Mouse (Mus musculus): ENCODE results near the gene Susd6.

Gene Susd6

DNA sequence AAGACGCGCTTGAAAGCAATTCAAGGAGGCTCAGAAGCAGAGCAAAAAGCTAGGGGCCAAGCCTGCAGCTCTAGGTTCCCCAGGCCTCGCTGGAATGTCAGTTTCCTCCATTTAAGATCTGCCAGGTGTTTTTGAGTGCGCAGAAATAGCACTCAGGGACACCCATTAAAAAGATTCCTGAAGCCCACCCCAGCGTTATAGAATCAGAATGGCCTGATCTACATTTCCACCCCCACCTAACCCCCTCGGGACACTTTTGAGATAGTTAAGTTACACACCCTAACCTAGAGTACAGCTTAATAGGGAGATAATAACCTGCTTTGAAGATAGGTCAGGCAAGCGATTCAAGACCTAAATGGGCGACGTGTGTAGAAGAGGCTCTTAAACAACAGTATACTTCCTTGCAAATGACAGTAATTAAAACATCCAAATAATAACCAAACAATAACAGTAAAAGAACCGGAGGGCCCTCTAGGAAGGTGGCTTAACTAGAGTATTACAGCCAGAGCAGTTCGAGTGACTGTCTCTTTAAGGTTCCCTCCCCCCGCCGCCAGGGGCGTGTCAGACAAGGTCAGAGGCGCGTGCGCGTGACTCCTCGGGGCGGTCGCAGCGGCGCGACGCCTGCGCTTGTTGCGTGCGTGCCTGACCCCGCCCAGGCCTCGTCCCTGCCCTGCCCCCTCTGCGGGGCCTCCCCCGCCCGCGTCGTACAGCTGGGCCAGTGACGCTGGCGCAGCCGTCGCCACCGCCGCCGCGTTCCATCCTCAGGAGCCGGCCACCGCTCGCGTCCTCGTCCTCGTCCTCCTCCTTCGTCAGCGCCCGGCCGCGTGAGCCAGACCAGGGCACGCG lies at the start of gene Susd6:
Gene Susd6, plus strand, starts transcription at position 662 of the 846 bp plus-strand sequence.
- DNase-seq (ENCODE audit: low spot score): peak; percentile 97

DNA sequence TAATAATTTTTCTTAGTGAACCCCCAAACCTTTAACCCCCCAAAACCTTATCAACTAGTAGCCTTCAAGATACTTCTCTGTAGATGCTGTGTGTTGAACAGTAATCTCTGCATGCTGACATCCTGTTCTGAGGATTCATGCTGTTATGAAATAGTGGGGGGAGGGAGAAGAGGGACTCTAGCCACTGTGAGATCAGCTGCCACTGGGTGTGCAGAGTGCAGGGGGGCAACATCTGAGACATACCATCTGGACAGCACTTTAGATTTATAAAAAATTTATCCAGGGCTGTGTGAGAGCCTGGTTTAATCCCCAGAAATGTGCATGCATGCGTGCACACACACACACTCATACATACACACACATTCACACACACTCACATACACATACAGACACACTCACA lies 45.7 kb upstream of the Susd6 start:
- DNase-seq (ENCODE audit: low spot score): no peak

DNA sequence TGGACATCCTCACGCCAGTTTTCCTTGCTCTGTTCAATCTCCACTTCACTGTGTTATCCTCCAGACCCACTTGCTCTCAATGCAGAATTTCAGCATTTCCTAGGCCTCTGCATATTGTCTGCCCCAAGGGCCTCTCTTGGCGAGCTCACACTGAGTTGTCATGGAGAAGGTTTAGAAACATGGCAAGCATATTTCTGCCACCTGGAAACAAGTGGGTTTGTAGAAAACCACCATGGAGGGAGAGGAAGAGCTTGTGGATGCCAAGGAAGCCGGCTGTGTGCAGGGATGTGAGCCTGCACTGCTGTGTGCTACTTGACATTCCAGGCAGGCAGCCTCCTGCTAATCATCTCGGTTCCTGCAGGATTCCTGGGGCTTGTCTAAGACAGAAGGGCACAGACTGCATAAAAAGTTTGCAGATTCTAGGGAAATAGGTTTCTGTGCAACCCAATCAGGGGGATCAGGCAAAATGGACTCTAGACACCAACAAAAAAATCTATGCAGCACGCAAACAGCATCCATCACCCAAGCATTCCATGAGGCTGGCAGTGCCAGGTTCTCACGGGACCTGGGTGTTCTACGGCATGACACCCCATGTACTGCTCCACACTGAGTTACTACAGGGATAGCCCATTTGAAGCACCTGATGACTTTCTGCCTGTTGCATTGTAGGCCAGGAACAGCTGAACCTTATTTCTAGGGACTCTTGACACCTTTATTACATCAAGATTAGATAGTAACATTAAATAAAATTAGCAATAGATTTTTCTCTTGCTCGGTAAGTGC lies 44.1 kb upstream of the Susd6 start:
- DNase-seq (ENCODE audit: low spot score): no peak

DNA sequence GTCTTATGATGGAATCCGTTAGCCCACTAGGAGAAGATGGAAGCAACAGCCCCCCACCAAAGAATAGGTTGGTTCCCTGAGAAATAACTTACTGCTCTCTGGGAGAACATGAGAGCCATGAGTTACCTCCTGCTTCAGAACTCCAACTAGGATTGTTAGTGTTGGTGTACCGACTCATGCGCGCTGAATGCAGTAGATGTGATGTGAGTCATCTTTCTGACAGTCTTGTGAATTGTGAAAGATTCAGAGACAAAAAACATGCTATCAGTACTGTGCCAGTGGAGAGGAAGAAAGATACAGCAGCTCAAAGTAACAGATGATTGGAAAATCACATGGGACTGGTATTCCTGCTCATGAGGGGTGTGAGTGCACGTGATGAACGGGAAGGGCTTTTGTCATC lies 38.8 kb upstream of the Susd6 start:
- no peak for DNase-seq (ENCODE audit: low spot score)

DNA sequence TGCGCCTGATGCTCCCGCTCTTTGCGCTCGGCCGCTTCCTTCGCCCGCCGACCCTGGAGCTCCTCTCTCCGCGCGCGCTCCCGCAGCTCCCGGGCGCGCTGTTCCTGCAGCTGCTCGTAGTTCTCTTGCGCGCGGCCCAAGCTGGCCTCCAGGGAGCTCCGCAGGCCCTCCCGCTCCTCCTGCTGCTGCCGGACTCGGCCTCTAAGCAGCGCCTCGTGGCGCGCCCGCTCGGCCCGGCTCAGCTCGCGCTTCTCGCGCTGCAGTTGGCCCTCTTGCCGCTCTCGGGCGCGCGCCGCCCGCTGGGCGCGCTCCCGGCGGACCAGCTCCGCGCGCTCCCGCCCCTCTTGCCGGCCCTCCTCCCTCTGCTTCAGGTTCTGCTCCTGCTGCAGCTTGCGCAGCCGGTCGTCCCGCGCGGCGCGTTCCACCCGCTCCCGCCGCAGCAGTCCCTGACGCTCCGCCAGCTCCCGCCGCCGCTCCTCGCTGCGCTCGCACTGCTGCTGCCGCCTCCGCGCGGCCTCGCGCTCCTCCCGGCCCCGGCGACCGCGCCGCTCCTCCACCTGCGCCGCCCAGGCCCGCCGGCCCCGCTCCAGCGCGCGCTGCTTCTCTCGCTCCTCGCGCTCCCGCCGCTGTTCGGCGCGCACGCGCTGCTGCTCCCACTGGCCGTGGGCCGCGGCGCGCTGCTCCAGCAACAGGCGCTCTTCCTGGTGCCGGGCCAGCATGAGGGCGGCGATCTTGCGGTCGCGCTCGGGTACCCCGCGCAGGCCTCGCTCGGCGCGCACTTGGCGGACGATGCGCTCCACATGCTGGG lies 32.4 kb upstream of the Susd6 start:
- no peak for DNase-seq (ENCODE audit: low spot score)

DNA sequence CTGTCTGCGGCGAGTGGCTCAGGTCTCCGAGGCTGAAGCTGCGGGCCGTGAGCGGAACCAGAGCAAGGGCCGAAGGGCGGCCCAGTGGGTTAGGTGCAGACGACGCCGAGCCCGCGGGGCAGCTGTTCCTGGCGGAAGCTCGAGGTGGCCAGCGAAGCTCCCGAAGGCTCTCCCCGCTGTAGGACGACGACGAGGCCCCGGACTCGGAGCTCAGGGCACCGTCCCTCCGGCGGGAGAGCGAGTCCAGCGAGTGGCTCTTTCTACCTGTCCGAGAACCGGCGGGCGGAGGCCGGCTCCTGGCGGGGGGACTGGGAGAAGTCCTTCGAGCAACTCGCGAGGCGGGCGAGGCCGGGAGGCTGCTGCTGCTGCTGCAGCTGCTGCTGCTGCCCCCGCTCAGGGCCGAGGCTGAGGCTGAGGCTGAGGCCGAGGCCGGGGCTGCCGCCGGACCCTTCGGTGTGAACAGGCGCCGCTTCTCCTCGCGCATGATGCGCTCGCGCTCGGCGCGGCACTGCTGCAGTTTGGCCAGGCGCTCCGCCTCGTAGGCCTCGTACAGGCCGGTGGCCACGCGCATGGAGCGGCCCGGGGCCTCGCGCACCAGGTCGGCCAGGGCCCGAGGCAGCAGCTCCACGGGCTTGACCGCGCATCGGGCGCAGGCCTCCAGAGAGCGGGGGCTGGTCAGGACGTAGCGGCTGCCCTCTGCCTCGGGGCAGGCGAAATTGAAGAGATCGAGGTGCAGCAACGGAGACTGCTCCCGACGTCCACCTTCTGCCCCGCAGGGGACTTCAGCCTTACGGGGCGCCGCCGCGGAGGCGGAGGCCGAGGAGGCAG lies 31.5 kb upstream of the Susd6 start:
- DNase-seq (ENCODE audit: low spot score): no peak

DNA sequence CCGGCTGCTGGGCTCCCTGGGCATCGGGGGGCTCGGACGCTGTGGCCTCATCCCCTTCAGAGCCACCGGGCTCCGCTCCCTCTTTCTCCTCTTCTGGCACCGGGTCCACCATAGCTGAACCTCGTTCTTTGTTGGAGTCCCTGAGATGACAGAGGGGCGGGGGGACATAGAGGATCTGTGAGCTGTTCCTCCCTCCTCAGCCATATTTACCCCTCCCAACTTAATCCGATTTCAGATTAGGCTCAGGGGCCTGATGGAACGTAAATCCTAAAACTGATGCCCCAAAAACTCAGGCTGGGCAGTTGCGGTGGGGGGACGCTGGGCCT lies 31.0 kb upstream of the Susd6 start:
- no peak for DNase-seq (ENCODE audit: low spot score)

DNA sequence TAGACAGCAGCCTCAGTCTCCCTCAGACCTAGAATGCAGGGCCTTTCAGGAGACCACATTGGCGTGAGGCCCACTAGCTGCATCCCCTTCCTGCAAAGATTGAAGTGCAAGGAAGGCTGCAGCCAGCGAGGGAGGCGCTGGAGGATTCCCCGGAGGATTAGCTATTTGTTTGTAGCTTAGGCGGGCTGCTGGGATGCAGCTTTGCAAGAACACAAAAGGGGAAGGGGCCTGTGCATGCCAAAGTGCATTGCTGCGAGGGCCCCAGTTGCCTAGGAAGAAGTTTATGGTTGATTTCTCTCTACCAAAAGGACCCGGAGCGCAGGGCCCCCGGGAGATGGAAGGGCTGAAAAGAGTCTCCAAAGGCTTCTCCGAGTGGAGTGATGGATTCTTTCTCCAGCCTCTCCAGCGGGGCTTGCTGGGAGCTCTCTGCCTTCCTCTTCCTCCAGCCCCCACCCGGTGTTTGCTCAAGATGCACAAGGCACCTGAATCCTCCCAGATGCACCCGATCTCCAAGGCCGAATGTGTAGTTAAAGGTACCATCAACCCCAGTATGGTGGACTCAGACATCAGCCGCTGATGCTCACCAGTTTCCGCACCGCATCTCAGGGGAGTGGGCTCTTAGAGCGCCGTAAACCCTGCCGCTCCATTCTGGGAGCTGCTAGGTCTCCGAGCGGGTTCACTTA lies 30.5 kb upstream of the Susd6 start:
- DNase-seq (ENCODE audit: low spot score): no peak

DNA sequence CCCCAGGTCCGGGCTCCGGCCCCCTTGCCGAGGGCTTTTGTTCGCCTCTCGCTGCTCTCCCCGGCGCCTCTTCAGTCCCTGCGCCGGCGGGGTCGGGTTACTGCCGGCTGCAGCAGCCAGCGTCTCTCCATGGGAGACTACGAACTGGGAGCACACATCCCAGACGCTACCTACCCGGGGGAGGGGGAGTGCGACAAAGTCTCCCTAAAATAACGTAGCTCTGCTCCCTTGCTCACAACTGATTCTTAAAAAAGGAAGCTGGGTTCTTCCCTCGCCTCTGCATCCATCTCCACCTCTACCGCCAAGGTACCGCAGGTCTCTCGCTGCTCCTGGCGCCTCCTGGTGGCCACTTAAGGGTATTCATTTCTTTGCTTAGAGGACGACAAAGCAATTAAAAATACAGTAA lies 29.9 kb upstream of the Susd6 start, which contains the start of gene Ccdc177:
Gene Ccdc177, minus strand, starts transcription at position 292 of the 406 bp plus-strand sequence.
- DNase-seq (ENCODE audit: low spot score): peak; percentile 35

DNA sequence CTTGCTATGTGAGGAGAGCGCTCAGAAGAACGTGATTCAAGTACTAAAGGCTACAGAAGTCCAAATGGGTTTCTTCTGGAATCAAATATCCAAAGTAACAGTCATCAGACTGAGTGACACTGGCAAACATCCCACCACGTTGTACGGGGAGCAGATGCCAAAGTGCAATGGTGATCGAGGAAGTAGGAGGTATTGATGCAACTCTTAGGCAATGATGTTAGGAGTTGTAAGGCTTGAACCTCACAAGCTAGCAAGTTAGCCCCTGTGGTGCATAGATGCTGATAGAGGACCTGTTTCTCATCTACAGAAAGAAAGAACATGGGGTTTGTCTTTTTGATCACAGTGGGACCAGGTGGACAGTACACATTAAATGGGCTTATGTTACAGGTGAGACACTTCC lies 27.3 kb upstream of the Susd6 start:
- no peak for DNase-seq (ENCODE audit: low spot score)

DNA sequence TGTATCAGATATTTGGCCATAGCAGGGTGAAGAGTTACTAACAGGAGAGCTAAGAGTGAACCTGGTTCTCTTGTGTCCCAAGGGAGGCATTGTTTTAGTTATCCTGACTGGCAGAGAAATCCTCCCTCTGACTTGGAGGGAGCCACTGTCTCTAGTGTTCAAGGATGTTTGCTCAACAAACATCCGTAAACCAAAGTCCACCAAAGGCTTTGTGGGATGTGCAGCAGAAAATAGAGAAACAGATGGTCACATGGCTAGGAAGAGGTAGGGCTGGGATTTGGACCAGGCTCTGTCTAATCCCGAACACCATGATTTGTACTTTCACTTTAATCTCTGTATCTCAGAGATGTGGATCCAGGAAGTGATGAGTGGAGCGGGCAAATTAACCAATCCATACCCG lies 26.2 kb upstream of the Susd6 start:
- no peak for DNase-seq (ENCODE audit: low spot score)

DNA sequence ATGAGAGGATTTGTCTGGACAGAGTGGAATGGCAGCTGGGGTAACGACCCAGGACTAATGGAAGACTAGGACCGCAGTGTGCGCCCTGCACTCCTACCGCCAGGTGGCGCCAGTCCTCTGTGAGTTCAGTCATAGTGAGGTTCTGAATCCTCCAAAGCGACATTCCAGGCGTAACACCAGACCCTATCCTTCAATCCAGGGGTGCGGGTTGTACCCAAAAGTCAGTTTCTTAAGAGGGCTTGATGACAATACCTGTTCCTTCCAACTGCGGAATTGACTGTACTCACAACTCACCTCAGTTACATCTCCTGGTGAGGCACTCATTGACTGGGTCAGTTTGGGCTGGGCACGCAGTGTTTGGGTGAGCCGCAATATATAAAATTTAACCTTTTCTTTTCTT lies 20.6 kb upstream of the Susd6 start:
- DNase-seq (ENCODE audit: low spot score): peak; percentile 29

DNA sequence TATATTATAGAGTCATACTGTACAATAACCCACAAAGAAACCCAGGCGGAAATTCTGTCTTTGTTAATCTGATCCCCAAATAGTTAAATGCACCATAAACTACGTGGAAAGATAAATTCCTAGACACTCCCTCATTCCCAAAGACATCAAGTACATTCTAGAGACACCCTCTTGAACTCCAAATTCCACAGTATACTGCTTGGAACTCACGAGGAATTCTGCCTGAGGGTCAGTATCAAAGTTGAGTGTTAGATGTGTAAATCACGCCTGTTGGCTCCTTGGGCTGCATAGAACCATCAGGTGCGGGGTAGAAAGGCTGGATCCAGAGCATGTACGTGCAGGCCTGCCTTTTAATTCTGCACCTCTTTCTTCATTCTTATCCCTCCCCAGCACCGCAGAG lies 15.5 kb upstream of the Susd6 start:
- DNase-seq (ENCODE audit: low spot score): no peak

DNA sequence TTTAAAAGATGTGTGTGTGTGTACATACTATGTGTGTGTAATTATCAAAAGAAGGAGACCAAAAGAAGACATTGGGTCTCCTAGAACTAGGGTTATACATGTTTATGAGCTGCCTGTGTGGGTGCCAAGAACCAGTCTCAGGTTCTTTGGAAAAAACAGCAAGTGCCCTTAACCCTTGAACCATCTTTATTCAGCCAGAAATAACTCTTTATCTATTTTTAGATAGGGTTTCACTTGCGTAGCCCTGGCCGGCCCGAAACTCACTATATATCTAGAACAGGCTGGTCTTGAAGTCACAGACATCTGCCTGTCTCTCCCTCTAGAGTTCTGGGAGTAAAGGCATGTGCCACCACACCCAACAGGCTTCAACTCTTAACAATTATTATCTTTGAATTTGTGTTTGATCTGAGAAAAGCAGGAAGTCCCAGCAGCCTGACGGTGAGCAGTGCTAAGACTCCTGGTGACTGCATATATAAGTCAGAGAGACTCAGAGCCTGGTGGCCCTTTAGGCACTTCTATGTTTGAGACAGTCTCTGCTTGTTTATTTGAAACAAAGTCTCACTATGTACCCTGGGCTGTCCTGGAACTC lies 14.2 kb upstream of the Susd6 start:
- DNase-seq (ENCODE audit: low spot score): no peak

DNA sequence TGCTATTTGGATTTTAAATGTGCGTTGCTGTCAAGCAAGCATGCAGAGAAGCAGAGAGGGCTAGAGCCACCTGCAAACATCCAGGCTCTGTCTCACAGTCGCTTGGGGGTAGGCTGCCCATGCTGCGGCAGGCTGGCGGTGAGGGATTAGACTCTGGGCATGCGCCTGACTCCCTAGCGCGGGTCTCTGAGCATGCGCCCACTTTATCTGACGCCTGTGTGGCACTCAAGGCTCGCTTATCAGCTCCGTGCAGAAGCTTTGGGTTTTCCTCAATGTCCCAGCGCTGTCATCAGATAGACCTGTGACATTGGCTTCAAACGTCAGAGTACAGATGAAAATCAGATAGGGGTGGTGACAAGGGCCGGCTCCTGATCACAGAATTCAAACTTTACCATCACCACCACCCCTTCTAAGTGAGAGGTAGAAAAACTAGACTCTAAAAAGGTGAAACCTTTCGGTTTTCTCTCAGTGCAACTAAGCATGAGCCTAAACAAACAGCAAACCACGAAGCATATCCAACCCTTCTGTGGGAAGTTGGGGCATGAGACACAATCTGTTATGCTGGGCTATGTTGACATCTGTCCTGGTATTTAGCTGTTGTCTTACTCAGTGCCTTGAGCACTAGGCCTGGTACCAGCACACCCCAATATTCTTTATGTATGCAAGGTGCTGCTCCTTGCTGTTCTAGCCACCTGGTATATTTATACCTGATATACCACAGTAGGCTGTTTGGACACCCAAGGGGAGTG lies 11.9 kb upstream of the Susd6 start:
- DNase-seq (ENCODE audit: low spot score): no peak

DNA sequence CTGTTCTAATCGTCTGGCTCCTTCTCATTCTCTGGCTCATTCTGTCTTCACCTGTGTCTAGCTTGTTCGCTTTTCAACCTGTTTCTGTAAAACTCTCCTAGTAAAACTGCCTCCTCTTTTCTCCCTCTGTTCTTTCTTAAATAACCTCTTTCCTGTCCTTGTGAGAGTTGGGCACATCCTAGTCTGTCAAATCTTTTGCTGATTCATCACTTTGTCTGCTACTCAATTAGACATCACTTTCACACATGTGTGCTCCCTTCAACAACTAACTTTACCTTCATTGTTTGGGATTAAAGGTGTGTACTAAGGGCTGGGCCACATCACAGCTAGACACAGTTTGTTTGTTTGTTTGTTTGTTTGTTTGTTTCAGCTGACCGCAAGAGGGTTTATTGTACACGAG lies 10.6 kb upstream of the Susd6 start:
- DNase-seq (ENCODE audit: low spot score): no peak

DNA sequence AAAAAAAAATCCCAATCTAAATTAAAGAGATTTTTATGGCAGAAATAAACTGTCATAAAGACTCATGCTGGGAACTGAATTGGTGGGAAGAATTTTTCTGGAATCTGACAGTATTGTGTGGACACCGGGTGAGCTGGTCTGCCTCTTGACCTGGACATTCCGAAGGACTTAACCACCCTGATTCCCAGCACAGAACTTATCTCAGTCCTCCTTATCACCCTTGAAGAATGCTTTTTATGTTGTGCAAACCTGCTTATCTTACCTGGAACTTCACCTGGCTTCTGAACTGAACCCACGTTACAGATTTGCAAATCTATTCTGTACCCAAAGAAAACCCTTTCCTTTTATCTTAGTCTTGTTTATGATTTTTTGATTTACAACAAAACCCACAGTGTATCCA lies 8.1 kb upstream of the Susd6 start:
- no peak for DNase-seq (ENCODE audit: low spot score)

DNA sequence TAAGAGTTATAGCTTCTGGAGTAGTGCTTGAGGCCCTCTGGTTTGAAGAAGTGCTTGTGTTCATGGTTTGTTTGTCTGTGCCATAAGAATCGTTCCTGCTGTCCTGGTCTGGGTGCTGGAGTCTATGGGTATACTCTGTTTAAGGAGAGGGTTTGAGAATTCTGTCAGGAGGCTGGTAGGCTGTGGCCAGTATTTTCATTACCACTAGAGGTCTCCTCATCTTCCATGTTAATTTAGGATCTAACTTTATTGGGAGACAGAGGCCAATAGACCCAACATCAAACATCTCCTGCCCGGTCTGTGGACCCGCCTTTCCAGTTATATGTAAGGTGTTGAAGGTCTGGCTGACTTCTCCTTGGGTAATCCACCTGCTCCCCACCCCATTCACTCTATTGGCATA lies 7.4 kb upstream of the Susd6 start:
- DNase-seq (ENCODE audit: low spot score): no peak

DNA sequence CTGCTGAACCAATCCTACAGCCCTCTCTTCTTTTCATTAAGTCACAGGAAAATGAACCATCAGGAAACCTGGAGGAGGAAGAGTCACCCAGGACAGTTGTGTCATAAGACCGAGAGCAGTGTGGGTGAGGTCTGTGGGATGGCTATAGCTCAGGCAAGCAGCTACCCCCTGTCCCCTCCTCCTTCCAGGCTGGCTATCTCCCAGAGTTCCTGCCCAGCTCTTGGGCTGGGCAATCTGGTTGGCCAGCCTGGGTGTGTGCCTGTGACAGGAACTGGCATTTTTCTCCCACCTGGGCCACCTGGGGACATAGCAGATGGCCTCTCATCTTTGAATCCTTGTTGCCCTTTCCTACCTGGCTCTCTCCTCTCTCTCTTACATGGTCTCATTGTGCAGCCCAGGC lies 6.4 kb upstream of the Susd6 start:
- no peak for DNase-seq (ENCODE audit: low spot score)

DNA sequence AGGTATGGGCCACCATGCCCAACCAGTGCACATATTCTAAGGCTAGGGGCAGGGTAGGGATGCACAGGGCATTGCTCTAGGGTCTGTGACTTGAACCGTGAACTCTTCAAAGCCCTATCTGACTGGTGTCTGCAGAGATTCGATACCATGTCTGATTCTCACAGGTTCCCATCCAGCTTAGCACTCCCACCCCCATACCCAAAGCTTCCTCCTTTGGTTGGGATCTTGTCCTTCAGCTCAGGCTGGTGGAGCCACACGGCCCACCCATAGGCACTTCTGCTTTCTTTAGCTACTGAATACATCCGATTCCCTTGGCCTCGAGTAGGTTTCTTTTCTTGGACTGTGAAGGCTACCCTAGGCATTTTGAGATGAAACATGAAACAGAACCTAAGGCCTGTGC lies 5.3 kb upstream of the Susd6 start:
- no peak for DNase-seq (ENCODE audit: low spot score)

Data from urinary bladder, postnatal 10 days (tissue).